Mouse (Mus musculus) urinary bladder, postnatal 25 days (tissue): ENCODE measurements around the gene Bola3.

ENCODE experiments used
- DNase-seq: peaks from one replicate; pipeline ENCODE4 v3.0.0; 2022; ENCODE audit warnings: low spot score

The Bola3 gene

DNA sequence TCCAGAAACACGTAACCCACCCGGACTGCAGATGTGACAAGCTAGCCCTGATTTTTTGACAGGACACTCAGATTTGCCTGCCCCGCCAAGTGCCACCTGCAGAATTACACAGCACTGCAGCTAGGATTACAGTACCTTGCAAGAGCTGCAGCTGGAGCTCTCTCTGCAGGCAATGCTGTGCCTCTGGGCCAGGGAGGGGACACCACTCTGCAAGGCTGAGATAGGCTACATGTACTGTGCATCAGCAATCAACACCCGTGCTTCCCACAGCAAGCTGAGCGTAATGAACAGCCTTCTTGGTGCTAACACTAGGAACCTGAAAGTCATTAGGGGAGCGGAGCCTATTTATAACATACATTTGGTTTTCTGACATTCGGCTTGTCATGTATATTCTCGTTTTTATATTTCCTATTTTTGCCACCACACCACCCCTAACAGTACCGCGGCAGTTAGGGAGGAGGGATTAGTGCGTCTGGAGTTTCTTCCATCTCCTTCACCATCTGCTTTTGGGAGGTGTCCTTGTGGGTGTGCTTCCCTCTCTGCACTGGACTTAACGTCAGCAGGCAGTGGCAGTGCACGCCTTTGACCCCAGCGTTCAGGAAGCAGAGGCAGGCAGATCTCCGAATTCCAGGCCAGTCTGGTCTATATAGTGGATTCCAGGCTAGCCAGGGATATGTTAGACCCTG is 46.7 kb downstream of the Bola3 start:
- DNase-seq, result no peak

DNA sequence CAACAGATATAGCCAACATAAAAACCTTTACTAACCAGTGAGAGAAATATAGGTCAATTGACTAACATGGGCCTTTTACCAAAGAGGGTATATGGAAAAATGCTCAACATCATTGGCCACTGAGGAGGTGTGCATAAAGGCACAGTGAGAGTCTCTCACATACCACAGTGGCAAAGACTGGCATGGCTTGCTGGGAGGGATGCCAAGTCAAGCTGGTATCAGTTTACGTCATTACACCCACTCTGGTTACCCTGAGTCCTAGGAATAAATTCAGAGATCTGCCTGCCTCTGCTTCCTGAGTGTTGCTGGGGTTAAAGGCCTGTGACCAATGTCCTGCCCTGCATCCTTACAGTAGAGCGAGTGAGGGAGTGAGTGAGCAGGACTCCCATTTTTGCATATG is 47.8 kb downstream of the Bola3 start:
- no peak for DNase-seq

DNA sequence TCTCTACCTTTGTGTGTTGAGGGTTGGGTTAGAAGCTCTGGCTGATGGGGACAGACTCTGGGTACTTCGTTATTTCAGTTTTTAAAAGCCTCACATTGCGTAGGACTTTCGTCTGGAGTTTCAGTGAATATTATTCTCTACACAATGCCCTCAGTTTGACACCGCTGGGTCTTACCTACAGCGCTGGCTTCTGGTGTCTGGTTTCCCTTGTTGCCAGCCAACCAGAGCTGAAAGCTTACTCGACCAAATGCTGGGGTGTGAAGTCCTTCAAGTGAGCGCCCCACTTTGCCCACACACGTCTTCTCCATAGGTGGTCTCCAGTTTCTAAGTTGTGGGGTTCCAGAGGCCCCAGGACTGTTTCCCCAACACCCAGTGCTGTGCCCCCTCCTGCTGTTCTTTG is 48.8 kb downstream of the Bola3 start:
- no peak for DNase-seq

DNA sequence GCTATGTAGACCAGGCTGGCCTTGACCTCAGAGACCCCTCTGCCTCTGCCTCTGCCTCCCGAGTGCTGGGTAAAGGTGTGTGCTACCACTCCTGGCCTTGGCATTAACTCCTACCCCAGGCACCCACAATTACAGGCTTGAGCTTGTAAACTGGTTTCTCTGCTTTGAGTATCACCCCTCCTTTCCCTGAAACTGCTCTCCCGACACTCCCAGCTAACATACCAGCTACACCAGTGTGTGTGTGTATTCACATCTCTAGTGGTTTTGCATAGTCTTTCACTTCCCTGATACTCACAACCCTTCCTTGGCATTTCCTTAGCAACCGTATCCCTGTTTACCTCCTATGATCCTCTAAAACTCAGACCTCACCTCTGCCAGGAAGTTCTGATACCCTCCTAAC is 50.8 kb downstream of the Bola3 start:
- no peak for DNase-seq

DNA sequence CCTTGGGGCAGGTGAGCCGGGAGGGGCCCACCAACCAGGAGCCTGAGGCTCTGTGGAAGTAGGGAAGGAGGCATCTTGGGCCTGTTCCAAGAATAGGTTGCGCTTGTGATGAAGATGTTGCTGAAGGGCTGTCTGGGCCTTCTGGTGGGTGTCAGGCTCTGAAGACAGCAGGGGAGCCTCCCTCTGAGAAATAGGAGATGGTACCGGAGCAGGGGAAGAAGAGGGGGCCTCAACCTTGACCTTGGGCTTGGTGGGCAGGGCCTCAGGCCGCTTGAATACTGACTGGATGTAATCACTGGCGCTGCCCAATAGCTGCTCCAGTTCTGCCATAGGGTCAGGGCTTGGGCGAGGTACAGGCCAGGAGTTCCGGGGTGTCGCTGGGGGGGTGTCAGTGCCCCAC is 54.5 kb downstream of the Bola3 start:
- DNase-seq, result no peak

- no peak for DNase-seq
Observed at GRCm38 (mm10) chr6:83404571-83404970, 55.6 kb downstream of the Bola3 start.

- no peak for DNase-seq
Observed at GRCm38 (mm10) chr6:83405511-83406064, 56.6 kb downstream of the Bola3 start.

DNA sequence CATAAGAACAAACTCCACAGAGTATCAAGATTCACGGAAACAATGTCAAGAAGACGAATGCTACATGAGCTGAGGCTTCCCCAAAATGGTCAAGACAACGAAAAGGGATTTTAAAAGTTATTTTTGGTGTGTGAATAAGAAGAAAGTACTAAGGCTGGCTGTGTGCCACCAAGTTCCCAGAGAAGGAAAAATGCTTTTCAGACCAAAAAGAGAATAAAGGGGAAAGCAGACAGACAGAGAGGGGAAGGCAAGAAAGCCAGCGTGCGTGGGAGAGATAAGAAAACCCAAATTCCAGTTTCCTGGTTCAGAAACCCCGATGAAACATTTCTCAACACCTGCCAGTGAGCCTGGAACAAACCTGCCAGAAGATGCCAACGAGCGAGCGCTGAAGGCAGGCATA is 59.6 kb downstream of the Bola3 start:
- no peak for DNase-seq
